Mouse (Mus musculus): ENCODE results near the gene Rcbtb1. TPM values are rescaled to one million over a fixed set of nuclear protein-coding genes. Genes with fewer than 3 reads are reported as not detected.

Gene Rcbtb1
- polyA plus RNA-seq (2014; fragmentation: Illumina TruSeq; extraction: RNeasy Lipid Tissue Mini Kit (QIAGEN cat#74804); ENCODE audit: low read depth, low replicate concordance): 65.4 TPM

DNA sequence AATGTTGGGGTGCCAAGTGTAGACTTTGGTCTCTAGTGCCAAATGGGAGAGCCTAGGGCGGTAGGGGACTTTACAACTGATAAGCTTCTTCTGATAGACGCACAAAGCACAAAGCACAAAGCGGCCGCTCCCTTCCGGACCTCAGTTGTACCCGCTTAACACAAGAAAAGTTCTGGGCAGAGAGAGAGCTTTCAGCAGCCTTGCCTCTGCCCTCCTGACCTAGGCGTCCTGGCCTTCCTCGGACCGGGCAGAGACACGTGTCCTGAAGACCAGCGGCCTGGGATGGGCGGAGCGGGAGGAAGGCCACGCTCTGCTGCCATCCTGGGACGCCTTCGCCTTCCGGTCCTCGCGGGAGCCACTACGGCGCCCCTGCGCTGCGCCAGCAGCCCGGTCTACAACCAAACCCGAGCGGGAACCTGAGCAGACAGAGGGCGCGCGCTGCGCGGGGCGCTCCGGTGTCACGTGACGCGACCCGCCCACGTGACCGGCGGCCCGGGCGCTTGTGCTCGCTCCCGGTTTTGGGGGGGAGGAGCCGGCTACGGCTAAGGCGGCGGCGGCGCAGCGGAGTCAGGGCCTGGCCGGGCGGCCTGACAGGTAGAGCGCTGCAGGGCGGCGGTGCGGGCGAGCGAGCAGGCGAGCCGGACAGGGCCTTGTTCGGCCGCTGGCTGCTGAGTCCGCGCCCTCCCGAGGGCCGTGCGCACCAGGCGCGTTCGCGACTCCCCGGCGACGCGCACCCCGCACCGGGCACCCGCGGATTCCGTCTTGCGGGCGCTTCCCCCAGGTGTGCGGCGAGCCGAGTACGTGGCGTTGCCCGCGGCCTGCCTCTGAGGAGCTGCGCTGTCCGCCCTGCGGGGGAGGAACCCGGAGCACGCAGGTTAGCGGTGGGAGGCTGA, at the start of gene Rcbtb1:
Gene Rcbtb1, plus strand, starts transcription at position 499 of the 893 bp plus-strand sequence.

DNA sequence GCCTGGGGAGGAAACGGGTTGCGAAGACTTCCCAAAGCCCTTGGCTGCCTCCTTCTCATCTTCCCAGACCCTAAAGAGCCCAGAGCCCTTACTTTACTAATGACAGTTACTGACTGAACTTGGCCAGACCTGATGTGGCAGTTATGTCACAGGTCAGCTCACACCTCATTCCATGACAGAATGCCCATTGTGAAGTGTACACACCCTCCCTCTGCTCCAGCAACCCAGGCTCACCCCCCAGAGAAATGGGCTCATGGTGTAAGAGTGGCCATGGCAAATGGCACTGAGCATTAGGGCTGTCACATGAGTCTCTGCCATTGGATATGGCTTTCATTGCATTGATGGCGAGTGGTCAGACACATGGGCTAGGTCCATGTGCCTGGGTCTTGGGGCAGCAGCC, 22.4 kb upstream of the Rcbtb1 start, which contains the start of gene Gm5142:
Gene Gm5142, minus strand, starts transcription at position 101 of the 400 bp plus-strand sequence.

DNA sequence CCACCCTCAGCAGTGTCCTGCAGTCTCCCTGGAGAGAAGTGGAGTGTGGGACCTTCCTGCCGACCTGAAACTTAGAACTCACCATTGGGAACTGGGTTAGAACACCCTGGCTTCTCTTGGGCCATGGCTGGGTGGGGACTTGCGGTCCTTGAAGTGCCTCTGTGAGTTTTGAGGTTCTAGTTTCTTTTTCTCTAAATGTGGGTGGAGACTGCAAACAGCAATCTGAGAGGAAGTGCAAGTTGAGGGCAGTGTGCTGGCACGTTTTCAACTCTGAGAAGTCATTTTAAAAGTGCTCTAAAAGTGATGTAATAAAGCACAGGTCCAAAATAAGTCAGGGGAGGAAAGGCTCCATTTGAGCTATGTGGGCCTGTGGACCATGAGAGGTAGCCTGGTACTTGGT, 59.0 kb downstream of the Rcbtb1 start, which contains the start of gene Gm6904:
Gene Gm6904, minus strand, starts transcription at position 161 of the 400 bp plus-strand sequence.

Other genes starting within 250 kb of the Rcbtb1 start
- gene 1700129C05Rik, start 58.3 kb upstream of the Rcbtb1 start, polyA plus RNA-seq (2014; fragmentation: Illumina TruSeq; extraction: RNeasy Lipid Tissue Mini Kit (QIAGEN cat#74804); ENCODE audit: low read depth, low replicate concordance): not detected
- gene Gm5142, start 22.5 kb upstream of the Rcbtb1 start, polyA plus RNA-seq (2014; fragmentation: Illumina TruSeq; extraction: RNeasy Lipid Tissue Mini Kit (QIAGEN cat#74804); ENCODE audit: low read depth, low replicate concordance): not detected
- gene Gm6904, start 59.0 kb downstream of the Rcbtb1 start, polyA plus RNA-seq (2014; fragmentation: Illumina TruSeq; extraction: RNeasy Lipid Tissue Mini Kit (QIAGEN cat#74804); ENCODE audit: low read depth, low replicate concordance): not detected
- gene Phf11a, start 96.3 kb downstream of the Rcbtb1 start, polyA plus RNA-seq (2014; fragmentation: Illumina TruSeq; extraction: RNeasy Lipid Tissue Mini Kit (QIAGEN cat#74804); ENCODE audit: low read depth, low replicate concordance): 0.76 TPM
- 12.0 TPM for gene Phf11b, start 140.1 kb downstream of the Rcbtb1 start, polyA plus RNA-seq (2014; fragmentation: Illumina TruSeq; extraction: RNeasy Lipid Tissue Mini Kit (QIAGEN cat#74804); ENCODE audit: low read depth, low replicate concordance)
- gene Phf11d, start 164.3 kb downstream of the Rcbtb1 start, polyA plus RNA-seq (2014; fragmentation: Illumina TruSeq; extraction: RNeasy Lipid Tissue Mini Kit (QIAGEN cat#74804); ENCODE audit: low read depth, low replicate concordance): 19.5 TPM
- gene Phf11c, start 194.2 kb downstream of the Rcbtb1 start, polyA plus RNA-seq (2014; fragmentation: Illumina TruSeq; extraction: RNeasy Lipid Tissue Mini Kit (QIAGEN cat#74804); ENCODE audit: low read depth, low replicate concordance): 1.2 TPM
- gene Setdb2, start 239.7 kb downstream of the Rcbtb1 start, polyA plus RNA-seq (2014; fragmentation: Illumina TruSeq; extraction: RNeasy Lipid Tissue Mini Kit (QIAGEN cat#74804); ENCODE audit: low read depth, low replicate concordance): 14.2 TPM
- gene Cab39l, start 239.8 kb downstream of the Rcbtb1 start, polyA plus RNA-seq (2014; fragmentation: Illumina TruSeq; extraction: RNeasy Lipid Tissue Mini Kit (QIAGEN cat#74804); ENCODE audit: low read depth, low replicate concordance): 119 TPM